Mouse (Mus musculus) liver, adult 2 months (tissue): ENCODE data around the gene Eif3l. TPM values are rescaled to one million over a fixed set of nuclear protein-coding genes. Genes with fewer than 3 reads are reported as not detected.
A peak's percentile ranks its signal among the peaks of the same experiment; 100 is the strongest.

ENCODE experiments used
- DNase-seq: peaks from one replicate; pipeline ENCODE4 v3.0.0-alpha.2; 2011; ENCODE audit warnings: low read depth, low spot score; ENCODE audit errors: extremely low read depth
- H3K27ac ChIP-seq: fragments of 200-500 bp; replicated peaks from 2 replicates; pipeline ENCODE4 v1.5.1; 2012; ENCODE audit warnings: low read depth, mild to moderate bottlenecking, control low read depth, inconsistent platforms, low read length; ENCODE audit not compliant: insufficient read depth
- H3K27me3 ChIP-seq: fragments of 200-500 bp; 2 replicates; pipeline ENCODE4 v1.6.1; 2012; ENCODE audit warnings: mild to moderate bottlenecking, moderate library complexity, low read length, inconsistent platforms; ENCODE audit not compliant: control insufficient read depth, insufficient read depth
- H3K36me3 ChIP-seq: fragments of 200-500 bp; 2 replicates; pipeline ENCODE4 v1.6.1; 2012; ENCODE audit warnings: low read length, inconsistent platforms; ENCODE audit not compliant: control insufficient read depth, insufficient read depth
- H3K4me1 ChIP-seq: fragments of 200-500 bp; 2 replicates; pipeline ENCODE4 v1.6.1; 2011; ENCODE audit warnings: low read length; ENCODE audit not compliant: control insufficient read depth, insufficient read depth
- H3K4me3 ChIP-seq: fragments of 200-500 bp; 2 replicates; pipeline ENCODE4 v1.5.1; 2011; ENCODE audit warnings: low read depth, mild to moderate bottlenecking, control low read depth, low read length, moderate library complexity; ENCODE audit not compliant: insufficient read depth
- H3K79me2 ChIP-seq: fragments of 200-500 bp; 2 replicates; pipeline ENCODE4 v1.6.1; 2012; ENCODE audit warnings: inconsistent platforms, mild to moderate bottlenecking, low read length, moderate library complexity; ENCODE audit not compliant: control insufficient read depth, insufficient read depth
- H3K9ac ChIP-seq: fragments of 200-500 bp; 2 replicates; pipeline ENCODE4 v1.6.1; 2012; ENCODE audit warnings: low read depth, mild to moderate bottlenecking, control low read depth, inconsistent platforms, low read length
- CTCF ChIP-seq: fragments of 200-500 bp; IDR thresholded peaks from 2 replicates; pipeline ENCODE4 v1.5.1; 2011; ENCODE audit warnings: low read depth, low read length, control low read depth
- POLR2A ChIP-seq: fragments of 200-500 bp; IDR thresholded peaks from 2 replicates; pipeline ENCODE4 v1.6.1; 2011; ENCODE audit warnings: low read length, control low read depth; ENCODE audit not compliant: insufficient read depth; ENCODE audit errors: extremely low read depth
- WGBS: fragments of 180-500 bp; shearing (Covaris S2); methylation state at CpG from one replicate; pipeline ENCODE4 v1.1.7; 2018; 5-methylcytosine and 5-hydroxymethylcytosine counted together
- polyA plus RNA-seq: library from polyadenylated mRNA; depleted of rRNA; stranded (reverse); fragments of >200 nt; gene quantifications from 2 replicates; pipeline ENCODE4 v1.2.3, GENCODE M21; 2012
- total RNA-seq: library from RNA; depleted of rRNA; stranded (reverse); fragments of >200 nt; gene quantifications from 2 replicates; pipeline ENCODE4 v1.2.3, GENCODE M21; 2014

Eif3l gene
- total and polyA plus RNA-seq, 2 experiments: 82.1 to 103 TPM

GRCm38 (mm10) chr15:79044837-79045236 lies 30.1 kb upstream of the Eif3l start:
- no peak for TF ChIP-seq POLR2A
- Histone ChIP-seq H3K9ac (no peak overlapping the region), H3K4me1 (peaks cover 1% of the 10 kb centered on the region; the same call in 1 of the 2 replicates), H3K4me3 (no peak overlapping the region), H3K36me3 (no peaks in the 10 kb centered on the region), H3K79me2 (no peaks in the 10 kb centered on the region), H3K27me3 (peaks cover 8% of the 10 kb centered on the region), H3K27ac (no peak overlapping the region)
- 20% methylated on average over 4 of the region's 4 CpGs for WGBS
- no peak for DNase-seq

DNA sequence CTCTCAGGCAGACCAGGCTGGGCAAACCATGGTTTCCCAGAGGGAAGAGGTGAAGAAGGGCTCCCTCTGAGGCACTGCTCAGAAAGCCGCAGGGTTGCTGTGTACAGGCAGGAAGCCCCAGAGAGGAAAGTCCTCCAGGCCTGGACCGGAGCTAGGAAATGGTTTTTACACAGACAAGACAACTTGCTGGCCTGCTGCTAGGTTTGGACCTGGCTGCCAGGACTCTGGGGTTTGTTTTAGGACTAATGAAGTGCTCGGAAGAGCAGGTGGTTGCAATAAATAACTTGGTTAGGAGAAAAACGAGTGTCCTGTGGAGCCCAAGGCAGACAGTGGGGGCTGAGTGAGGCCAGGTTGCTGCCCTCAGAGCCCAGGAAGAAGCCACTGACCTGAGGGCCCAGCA lies 26.8 kb upstream of the Eif3l start:
- 75% methylated on average over 4 of the region's 4 CpGs for WGBS
- H3K27me3 ChIP-seq: peaks cover 2% of the 10 kb centered on the region
- H3K27ac ChIP-seq: no peak overlapping the region

DNA sequence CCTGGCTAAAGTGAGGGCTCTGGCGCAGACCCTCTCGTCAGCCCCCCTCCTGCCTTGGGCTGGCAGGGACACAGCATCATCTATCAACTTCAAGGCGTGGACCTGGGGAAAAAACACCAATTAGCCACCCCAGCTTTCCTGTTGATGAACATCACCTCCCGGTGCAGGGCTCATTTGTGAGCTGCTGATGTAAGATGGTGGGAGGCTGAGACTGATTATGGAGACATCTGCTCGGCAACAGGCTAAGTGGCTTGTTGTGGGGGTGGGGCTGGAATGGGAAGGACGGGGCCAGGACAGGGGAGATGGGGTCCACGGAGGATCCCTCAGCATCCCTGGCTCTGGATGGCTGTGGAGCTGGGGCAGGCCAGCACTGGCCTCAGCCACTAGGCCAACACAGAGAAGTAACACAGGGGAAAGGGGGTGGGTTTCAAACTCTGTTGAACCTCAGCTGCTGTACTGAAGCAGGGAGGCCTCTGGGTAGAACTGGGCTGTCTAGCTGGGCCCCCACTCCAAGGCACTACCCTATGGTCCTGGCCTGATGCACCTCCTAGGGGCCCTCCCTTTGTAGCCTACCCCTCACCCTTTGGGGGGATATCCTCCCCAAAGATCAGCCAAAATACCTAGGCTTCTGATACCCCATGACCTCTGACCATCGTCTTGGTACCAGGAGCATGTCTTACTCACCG lies 24.7 kb upstream of the Eif3l start:
- DNase-seq: no peak
- Histone ChIP-seq H3K27me3 (no peaks in the 10 kb centered on the region), H3K27ac (no peak overlapping the region), H3K4me1 (peaks cover 12% of the 10 kb centered on the region), H3K36me3 (peaks cover 10% of the 10 kb centered on the region; the same call in 1 of the 2 replicates), H3K9ac (no peak overlapping the region), H3K4me3 (no peak overlapping the region), H3K79me2 (no peaks in the 10 kb centered on the region)
- WGBS: 83% methylated on average over 9 of the region's 9 CpGs
- TF ChIP-seq CTCF (no peak), POLR2A (no peak)

More for the DNA sequence above, 26.8 kb upstream of the Eif3l start:
- TF ChIP-seq CTCF: no peak
- no peak for TF ChIP-seq POLR2A
- no peak for DNase-seq
- H3K79me2 ChIP-seq: no peaks in the 10 kb centered on the region
- no peaks in the 10 kb centered on the region for H3K36me3 ChIP-seq
- peaks cover 12% of the 10 kb centered on the region for H3K4me1 ChIP-seq
- H3K4me3 ChIP-seq: no peak overlapping the region
- no peak overlapping the region for H3K9ac ChIP-seq

DNA sequence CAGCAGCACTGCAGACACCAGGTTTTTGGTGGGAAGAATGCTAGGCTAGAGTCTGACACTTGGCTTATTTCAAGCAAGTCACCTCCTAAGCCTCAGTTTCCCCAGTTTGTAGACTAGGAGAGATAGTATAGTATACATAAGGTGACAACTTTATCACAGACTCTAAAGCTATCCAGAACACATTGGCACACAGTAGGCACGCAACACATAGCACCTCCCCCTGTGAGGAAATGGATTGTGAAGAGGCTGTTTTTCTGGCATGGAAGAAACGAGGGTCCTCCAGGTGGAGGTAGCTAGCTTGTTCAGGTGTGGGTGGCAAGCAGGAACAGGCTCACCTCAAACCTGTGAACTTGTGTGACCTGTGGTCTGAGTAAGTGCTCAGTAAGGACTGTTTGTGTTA lies 24.0 kb upstream of the Eif3l start:
- Histone ChIP-seq H3K4me3 (peak overlapping the region; percentile 38; the same call in 1 of the 2 replicates), H3K9ac (peak overlapping the region; percentile 55), H3K27ac (peak overlapping the region; percentile 59), H3K27me3 (no peaks in the 10 kb centered on the region), H3K36me3 (peaks cover 10% of the 10 kb centered on the region; the same call in 1 of the 2 replicates), H3K79me2 (no peaks in the 10 kb centered on the region), H3K4me1 (peaks cover 12% of the 10 kb centered on the region)
- 42% methylated on average over 2 of the region's 2 CpGs for WGBS
- no peak for DNase-seq
- TF ChIP-seq CTCF: no peak
- TF ChIP-seq POLR2A: no peak

- Histone ChIP-seq H3K4me3 (peak overlapping the region; percentile 38; the same call in 1 of the 2 replicates), H3K27me3 (no peaks in the 10 kb centered on the region), H3K9ac (peak overlapping the region; percentile 55), H3K4me1 (peaks cover 12% of the 10 kb centered on the region), H3K36me3 (peaks cover 10% of the 10 kb centered on the region; the same call in 1 of the 2 replicates), H3K27ac (peak overlapping the region; percentile 73), H3K79me2 (no peaks in the 10 kb centered on the region)
- 34% methylated on average over 13 of the region's 13 CpGs for WGBS
- TF ChIP-seq CTCF (0 out of 2 replicates have a peak, but pooled peaks have one; percentile 0), POLR2A (0 out of 2 replicates have a peak, but pooled peaks have one; percentile 27)
- peak; percentile 92 for DNase-seq
Observed at GRCm38 (mm10) chr15:79051461-79052360, 23.3 kb upstream of the Eif3l start.
